Mouse (Mus musculus) cerebellum, postnatal 10 days (tissue): ENCODE measurements at regions not wholly inside any gene's neighbourhood (a gene's known extent, or its start where the extent isn't known, plus 50 kb on each side); places are given as distances from the start of the nearest gene placed in this dataset.

Experiments used
- DNase-seq, 2 experiments: peaks; one replicate each; pipeline ENCODE4 v3.0.0; 2021; ENCODE audit warnings: mixed read lengths in 2 of 2

DNA sequence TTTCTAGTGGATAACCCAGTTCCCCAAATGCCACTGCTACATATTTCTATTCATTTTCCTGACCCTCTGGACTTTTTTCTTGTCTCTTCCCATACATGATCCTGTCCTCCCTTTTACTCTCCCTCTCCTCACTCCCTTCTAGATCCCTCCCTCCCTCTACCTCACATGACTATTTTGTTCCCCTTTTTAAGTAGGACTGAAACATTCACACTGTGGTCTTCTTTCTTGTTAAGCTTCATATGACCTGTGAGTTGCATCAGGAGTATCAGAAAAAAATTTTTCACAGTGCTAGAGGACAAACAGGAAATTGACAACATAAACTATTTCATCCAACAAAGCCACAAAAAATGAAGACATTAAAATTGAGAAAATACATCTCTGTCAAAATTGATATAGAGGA is 797.5 kb downstream of the Ndufa4 start:
- DNase-seq: no peak

DNA sequence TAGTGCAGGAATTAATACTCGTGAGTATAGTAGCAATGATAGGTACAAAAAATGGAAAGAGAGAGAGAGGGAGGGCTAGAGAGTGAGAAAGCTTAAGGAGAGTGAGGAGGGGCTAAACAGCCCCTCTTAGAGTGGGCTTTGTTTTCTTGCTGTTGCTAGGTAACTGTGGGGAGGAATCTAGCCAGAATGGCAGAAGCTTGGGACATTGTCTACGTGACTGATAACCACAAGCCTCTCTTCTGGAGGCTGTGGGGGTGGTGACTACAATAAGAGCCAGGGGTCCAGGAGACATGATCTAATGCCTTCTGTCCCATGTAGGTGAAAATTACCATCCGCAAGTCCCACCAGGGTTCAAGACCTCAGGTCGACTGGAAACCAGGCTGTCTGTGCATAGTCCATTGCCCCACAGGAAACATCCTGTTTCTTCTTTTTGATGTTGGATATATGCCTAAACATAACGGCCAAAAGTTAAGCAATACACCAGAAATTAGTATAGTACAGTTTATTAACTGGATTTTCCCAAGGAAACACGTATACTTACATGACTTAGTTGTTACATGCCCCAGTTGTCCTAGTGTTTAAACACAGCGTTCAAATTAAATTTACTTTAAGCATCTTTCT is 798.8 kb downstream of the Ndufa4 start:
- no peak for DNase-seq

DNA sequence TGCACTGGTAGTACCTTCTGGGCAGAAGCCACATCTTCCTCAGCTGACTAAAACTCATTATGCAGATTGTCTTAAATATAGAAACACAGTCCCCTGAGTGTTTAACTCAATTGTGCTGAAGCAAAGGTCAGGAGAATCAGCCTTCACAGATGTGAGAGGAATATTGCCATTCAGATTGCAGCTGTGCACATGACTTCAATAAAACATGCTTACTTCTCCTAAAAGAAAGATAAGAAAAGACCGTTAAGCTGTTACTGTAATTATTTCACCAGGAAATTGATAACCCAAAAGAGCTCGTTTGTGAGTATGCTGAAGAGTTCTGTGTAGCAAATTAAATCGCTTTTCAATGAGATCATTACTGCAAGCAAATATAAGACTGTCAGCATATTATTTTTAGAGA is 803.9 kb downstream of the Ndufa4 start:
- no peak for DNase-seq

DNA sequence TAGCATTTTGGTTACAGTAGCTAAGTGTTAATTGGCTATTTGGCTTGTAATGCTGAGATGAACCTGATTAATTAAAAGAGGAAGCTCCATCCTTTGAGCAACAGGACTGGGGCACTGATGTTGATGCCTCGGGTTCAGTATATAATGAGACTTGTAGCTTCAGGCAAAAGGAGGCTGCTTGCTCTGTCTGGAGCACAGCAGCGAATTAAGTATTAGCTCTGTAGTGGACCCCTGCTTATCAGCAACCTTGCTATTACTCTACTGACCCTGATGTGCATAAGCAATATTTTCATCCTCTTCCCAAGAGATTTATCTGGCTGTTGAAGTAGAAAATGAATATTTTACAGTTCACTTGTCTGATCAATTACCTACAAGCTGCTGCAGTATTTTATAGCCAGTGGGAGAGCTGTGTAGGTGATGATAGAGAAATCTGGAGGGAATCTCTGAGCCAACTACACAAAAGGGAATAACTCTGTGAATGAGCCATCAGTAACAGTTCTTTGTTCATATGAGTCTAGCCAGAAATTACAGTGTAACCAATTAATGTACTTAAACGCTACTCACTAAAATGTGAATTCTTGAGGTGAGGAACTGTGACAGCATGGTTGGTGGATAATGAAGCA is 846.2 kb downstream of the Ndufa4 start:
- peak; percentile 14 to 32 for DNase-seq
